Mouse (Mus musculus) myocyte (in vitro differentiated cells): ENCODE data around the gene Prkch. TPM values are rescaled to one million over a fixed set of nuclear protein-coding genes. Genes with fewer than 3 reads are reported as not detected.

Experiments used
- H3K27me3 ChIP-seq: one replicate; pipeline ENCODE4 v1.6.1; 2011; ENCODE audit not compliant: control insufficient read depth, insufficient read depth, insufficient read length
- H3K36me3 ChIP-seq: one replicate; pipeline ENCODE4 v1.6.1; 2011; ENCODE audit not compliant: control insufficient read depth, insufficient read depth
- H3K4me2 ChIP-seq: one replicate; pipeline ENCODE4 v1.6.1; 2011; ENCODE audit warnings: low read depth, control low read depth
- H3K4me3 ChIP-seq: one replicate; pipeline ENCODE4 v1.5.1; 2011; ENCODE audit warnings: mild to moderate bottlenecking, control low read depth, moderate library complexity
- H3K79me2 ChIP-seq: one replicate; pipeline ENCODE4 v1.6.1; 2011; ENCODE audit not compliant: control insufficient read depth, insufficient read depth
- H3ac ChIP-seq: one replicate; pipeline ENCODE4 v1.6.1; 2011; ENCODE audit not compliant: control insufficient read depth, insufficient read length
- CEBPB ChIP-seq: IDR thresholded peaks from 2 replicates; pipeline ENCODE4 v1.6.1; 2011; ENCODE audit warnings: mild to moderate bottlenecking, moderate library complexity; ENCODE audit not compliant: poor library complexity, insufficient read depth, severe bottlenecking
- E2F4 ChIP-seq: IDR thresholded peaks from one replicate; pipeline ENCODE4 v1.6.1; 2011; ENCODE audit warnings: mild to moderate bottlenecking, control low read depth, moderate library complexity; ENCODE audit not compliant: insufficient read depth
- MAX ChIP-seq: IDR thresholded peaks from one replicate; pipeline ENCODE4 v1.6.1; 2011; ENCODE audit warnings: low read depth, mild to moderate bottlenecking, control low read depth
- MYOD1 ChIP-seq, 3 experiments: IDR thresholded peaks; one replicate each; pipeline ENCODE4 v1.6.1; 2011; ENCODE audit warnings: control low read depth in 2 of 3, low read depth in 2 of 3, mild to moderate bottlenecking in 2 of 3, moderate library complexity in 1 of 3; ENCODE audit not compliant: insufficient read length in 2 of 3, control insufficient read depth in 1 of 3
- MYOG ChIP-seq, 3 experiments: IDR thresholded peaks; one replicate each; pipeline ENCODE4 v1.6.1; 2011; ENCODE audit warnings: control low read depth in 2 of 3, low read depth in 2 of 3, mild to moderate bottlenecking in 2 of 3; ENCODE audit not compliant: insufficient read length in 2 of 3, control insufficient read depth in 1 of 3, insufficient read depth in 1 of 3
- POLR2A ChIP-seq: IDR thresholded peaks from one replicate; pipeline ENCODE4 v1.6.1; 2011; ENCODE audit warnings: low read depth, mild to moderate bottlenecking, control low read depth, moderate library complexity; ENCODE audit not compliant: insufficient read length
- POLR2AphosphoS2 ChIP-seq: IDR thresholded peaks from one replicate; pipeline ENCODE4 v1.6.1; 2011; ENCODE audit warnings: low read depth, control low read depth; ENCODE audit not compliant: insufficient read length
- REST ChIP-seq: IDR thresholded peaks from one replicate; pipeline ENCODE4 v1.6.1; 2011; ENCODE audit warnings: mild to moderate bottlenecking, control low read depth, moderate library complexity; ENCODE audit not compliant: insufficient read depth, insufficient read length
- SRF ChIP-seq: IDR thresholded peaks from one replicate; pipeline ENCODE4 v1.6.1; 2011; ENCODE audit warnings: low read depth; ENCODE audit not compliant: control insufficient read depth, insufficient read length
- TCF12 ChIP-seq: IDR thresholded peaks from one replicate; pipeline ENCODE4 v1.6.1; 2011; ENCODE audit warnings: mild to moderate bottlenecking, control low read depth; ENCODE audit not compliant: poor library complexity, insufficient read depth, severe bottlenecking
- TCF3 ChIP-seq: IDR thresholded peaks from one replicate; pipeline ENCODE4 v1.6.1; 2011; ENCODE audit warnings: low read depth, control low read depth; ENCODE audit not compliant: insufficient read length
- USF1 ChIP-seq: IDR thresholded peaks from one replicate; pipeline ENCODE4 v1.6.1; 2011; ENCODE audit warnings: low read depth, mild to moderate bottlenecking, control low read depth, moderate library complexity
- polyA plus RNA-seq: library from polyadenylated mRNA; unstranded; fragments of >200 nt; fragmentation: generic; extraction: Trizol; gene quantifications from one replicate; pipeline ENCODE4 v1.2.1, GENCODE M21; 2012; ENCODE audit warnings: missing spikeins

The Prkch gene
- polyA plus RNA-seq, 1 experiment, result 0.10 TPM

DNA sequence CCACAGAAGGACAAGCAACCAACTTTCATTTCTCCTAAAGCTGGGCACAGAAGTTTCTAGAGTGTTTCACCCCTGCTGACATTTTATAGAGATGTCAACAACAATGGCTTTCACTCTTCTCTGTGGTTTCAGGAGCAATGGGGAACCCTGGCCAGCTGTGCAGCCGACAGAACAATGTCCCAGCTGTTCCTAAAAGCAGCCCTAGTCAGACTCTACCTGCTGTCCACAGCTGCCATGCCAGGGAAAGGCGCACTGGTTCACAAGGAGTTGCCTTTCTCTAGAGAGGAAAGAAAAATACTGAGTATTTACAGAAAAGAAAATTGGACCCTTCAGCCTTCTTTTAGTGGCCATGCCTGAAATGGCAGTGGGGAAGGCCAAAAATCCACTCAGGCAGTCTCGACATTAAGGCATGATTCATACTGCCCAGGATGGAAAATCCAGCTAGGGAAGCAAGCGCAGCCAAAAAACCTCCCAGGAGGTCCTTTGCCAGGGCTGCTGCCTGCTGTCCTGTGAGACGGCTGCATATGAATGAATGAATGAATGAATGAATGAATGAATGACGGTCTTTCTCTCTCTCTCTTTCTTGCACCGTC lies 190.3 kb downstream of the Prkch start:
- TF ChIP-seq MYOD1 (IDR thresholded peaks at IDR 0.05; ENCODE audit: control insufficient read depth in 1 of 3, insufficient read length in 2 of 3, low read depth in 2 of 3) (peak; percentile 26 to 78 (median 76)), POLR2AphosphoS2 (no peak), MAX (no peak), REST (no peak), E2F4 (no peak), CEBPB (no peak), POLR2A (no peak), MYOG (IDR thresholded peaks at IDR 0.05; ENCODE audit: control insufficient read depth in 1 of 3, insufficient read depth in 1 of 3, insufficient read length in 2 of 3, low read depth in 2 of 3) (peak; percentile 12 to 54 (median 41)), USF1 (no peak), TCF3 (no peak), TCF12 (peak; percentile 29), SRF (no peak)
- Histone ChIP-seq H3K27me3 (no peaks in the 10 kb centered on the region), H3K4me2 (peak overlapping the region; percentile 10), H3ac (no peak overlapping the region), H3K36me3 (no peaks in the 10 kb centered on the region), H3K4me3 (no peak overlapping the region), H3K79me2 (no peaks in the 10 kb centered on the region)

DNA sequence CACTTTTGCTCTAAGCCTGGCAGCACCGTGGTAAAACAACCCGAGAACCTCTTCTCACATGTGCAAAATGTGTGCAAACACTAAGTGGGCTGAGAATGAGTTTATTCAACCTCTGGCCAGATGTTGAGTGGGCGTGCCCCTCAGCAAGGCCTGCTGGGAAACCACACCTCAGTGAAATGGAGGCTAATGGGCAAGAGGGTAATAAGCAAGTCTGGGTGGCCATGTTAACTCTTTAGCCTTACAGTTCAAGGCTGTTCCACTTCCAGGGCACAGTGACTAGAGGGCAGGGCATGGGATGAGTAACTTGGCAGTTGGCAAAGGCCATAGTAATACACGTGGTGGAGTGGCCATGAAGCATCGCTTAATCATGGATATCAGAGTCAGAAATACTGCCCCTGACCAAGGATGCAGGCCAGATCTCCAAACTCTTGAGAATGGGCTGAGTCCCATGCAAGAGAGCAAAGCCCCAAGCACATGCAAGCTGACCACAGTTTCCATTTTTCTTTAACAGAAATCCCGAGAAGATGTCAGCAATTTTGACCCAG lies 191.9 kb downstream of the Prkch start:
- Histone ChIP-seq H3K27me3 (no peaks in the 10 kb centered on the region), H3ac (no peak overlapping the region), H3K79me2 (no peaks in the 10 kb centered on the region), H3K4me2 (no peak overlapping the region), H3K4me3 (no peak overlapping the region), H3K36me3 (no peaks in the 10 kb centered on the region)
- no peak for TF ChIP-seq POLR2AphosphoS2
- no peak for TF ChIP-seq POLR2A
- TF ChIP-seq MAX, result no peak
- TF ChIP-seq MYOD1 (IDR thresholded peaks at IDR 0.05; ENCODE audit: control insufficient read depth in 1 of 3, insufficient read length in 2 of 3, low read depth in 2 of 3), result no peak
- no peak for TF ChIP-seq TCF3
- TF ChIP-seq TCF12, result no peak
- TF ChIP-seq REST, result no peak
- no peak for TF ChIP-seq MYOG (IDR thresholded peaks at IDR 0.05; ENCODE audit: control insufficient read depth in 1 of 3, insufficient read depth in 1 of 3, insufficient read length in 2 of 3, low read depth in 2 of 3)
- TF ChIP-seq USF1, result no peak
- no peak for TF ChIP-seq SRF
- no peak for TF ChIP-seq E2F4
- TF ChIP-seq CEBPB, result no peak

DNA sequence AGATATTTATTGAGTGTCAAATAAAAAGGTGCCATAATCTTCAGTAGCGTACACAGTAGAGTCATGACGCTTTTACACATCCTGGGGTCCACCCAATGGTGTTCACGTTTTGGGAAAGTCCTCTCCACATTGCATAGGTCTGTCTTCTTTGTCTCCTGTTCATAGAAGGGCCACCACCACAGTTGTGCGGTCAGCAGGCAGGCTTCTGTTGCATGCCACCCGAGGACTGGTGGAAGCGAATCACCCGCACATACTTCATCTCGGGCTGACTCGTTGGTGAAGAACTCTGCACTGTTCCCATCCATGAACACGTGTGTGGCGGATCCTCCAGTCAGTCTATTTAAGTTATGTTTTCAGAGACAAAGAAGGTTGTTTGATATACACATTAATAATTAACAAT lies 193.1 kb downstream of the Prkch start:
- H3K4me3 ChIP-seq, result no peak overlapping the region
- H3K79me2 ChIP-seq, result no peaks in the 10 kb centered on the region
- no peaks in the 10 kb centered on the region for H3K36me3 ChIP-seq
- no peak overlapping the region for H3ac ChIP-seq
- no peak overlapping the region for H3K4me2 ChIP-seq
- TF ChIP-seq POLR2A (no peak), MYOD1 (IDR thresholded peaks at IDR 0.05; ENCODE audit: control insufficient read depth in 1 of 3, insufficient read length in 2 of 3, low read depth in 2 of 3) (peak in 2 of 3 experiments; percentile 8 to 33), MYOG (IDR thresholded peaks at IDR 0.05; ENCODE audit: control insufficient read depth in 1 of 3, insufficient read depth in 1 of 3, insufficient read length in 2 of 3, low read depth in 2 of 3) (peak in 1 of 3 experiments; percentile 72)
- H3K27me3 ChIP-seq, result no peaks in the 10 kb centered on the region

DNA sequence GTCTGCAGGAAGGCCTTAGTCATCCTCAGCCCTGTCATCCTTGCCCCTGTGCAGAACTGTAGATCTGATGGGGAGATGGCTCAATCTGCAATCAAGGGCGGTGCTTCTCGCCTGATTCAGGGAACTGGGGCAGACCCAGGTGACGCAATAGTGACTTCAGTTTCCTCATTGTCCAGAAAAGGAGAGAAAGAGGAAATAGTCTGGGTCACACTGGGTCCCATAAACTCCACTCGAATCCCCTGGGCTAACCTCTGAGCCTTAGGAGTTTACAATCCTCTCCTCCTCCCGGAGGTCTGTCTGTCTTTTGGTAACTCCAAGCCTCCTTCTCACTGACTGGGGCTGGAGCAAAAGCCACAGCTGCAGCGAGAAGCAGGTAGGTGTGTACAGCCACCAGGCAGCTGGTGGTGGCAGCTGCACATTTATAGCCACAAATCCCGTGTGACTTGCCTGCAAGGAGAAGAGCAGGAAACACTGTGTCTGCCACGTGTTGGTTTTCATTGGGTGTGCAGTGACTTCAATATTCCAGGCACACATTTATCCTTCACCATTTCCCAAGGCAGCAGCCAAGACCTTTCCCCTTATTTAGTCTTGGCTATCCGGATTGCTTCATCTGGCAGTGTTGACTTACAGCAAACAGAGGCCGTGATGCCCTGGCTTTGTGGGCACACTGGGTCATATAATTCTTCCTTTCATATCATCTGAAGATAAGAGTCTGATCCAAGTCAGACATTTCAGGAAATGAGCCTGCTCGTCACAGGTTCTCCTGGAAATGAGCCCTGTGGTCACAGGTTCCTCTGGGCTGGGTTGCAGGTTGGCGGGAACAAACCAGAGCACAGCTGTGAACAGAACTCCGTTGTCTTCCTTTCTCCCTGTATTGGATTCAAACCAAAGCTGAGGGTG lies 195.0 kb downstream of the Prkch start:
- Histone ChIP-seq H3K4me2 (peak overlapping the region; percentile 74), H3K4me3 (no peak overlapping the region)

More for the DNA sequence above, 195.0 kb downstream of the Prkch start:
- Histone ChIP-seq H3ac (no peak overlapping the region), H3K27me3 (no peaks in the 10 kb centered on the region), H3K36me3 (no peaks in the 10 kb centered on the region), H3K79me2 (no peaks in the 10 kb centered on the region)
- TF ChIP-seq MYOG (IDR thresholded peaks at IDR 0.05; ENCODE audit: control insufficient read depth in 1 of 3, insufficient read depth in 1 of 3, insufficient read length in 2 of 3, low read depth in 2 of 3) (peak; percentile 97 to 99 (median 99)), POLR2A (peak; percentile 51), MYOD1 (IDR thresholded peaks at IDR 0.05; ENCODE audit: control insufficient read depth in 1 of 3, insufficient read length in 2 of 3, low read depth in 2 of 3) (peak; percentile 97 to 100 (median 100)), TCF12 (peak; percentile 98), CEBPB (peak; percentile 97), E2F4 (no peak), USF1 (peak; percentile 78), POLR2AphosphoS2 (peak; percentile 25), SRF (peak; percentile 85), REST (no peak), TCF3 (peak; percentile 99), MAX (peak; percentile 93)
